Mouse (Mus musculus): ENCODE results near the gene Ppp1r35.

The Ppp1r35 gene

DNA sequence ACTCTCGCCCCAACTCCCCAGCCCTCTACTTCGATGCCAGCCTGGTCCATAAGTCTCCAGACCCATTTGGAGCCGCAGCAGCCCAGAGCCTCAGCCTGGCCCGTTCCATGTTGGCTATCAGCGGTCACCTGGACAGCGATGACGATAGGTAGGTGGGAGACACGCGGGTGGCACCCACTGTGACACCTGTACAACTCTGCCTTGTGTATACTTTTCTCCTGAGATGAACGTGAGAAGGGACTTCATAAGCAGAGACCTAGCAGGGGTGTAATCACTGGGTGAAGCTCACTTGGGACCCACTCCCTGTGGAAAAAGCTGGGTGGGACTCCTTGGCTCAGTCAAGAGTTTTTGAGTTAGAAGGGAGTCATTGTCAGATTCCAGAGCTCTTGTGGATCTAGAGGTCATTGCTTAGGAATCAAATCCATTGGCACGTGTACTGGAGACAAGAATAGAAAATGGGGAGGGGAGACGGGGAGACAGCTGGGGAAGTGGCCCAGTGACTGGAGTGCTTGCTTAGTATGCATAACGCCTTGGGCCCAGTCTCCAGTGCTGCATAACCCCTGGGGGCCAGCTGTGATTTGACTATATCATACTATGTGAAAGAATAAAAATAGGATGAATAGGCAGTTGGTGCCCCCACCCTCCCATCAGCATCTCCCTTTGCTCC is 27.3 kb upstream of the Ppp1r35 start:
- DNase-seq (ENCODE audit: low spot score): no peak

DNA sequence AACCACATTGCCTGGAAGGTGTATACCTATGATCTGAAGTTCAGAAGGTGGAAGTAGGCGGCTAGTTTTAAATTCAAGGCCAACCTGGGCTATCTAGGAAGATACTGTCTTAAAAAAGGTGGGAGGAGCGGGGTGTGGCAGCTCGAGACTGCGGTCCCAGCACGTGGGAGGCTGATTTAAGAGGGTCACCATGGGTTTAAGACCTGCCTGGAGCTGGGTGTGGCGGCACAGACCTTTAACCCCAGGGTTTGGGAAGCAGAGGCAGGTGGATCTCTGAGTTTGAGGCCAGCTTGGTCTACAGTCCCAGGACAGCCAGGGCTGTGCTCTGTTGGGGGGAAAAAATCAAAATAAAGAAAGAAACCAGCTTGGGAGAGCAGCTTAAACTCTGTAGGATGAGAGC is 26.7 kb upstream of the Ppp1r35 start:
- no peak for DNase-seq (ENCODE audit: low spot score)

DNA sequence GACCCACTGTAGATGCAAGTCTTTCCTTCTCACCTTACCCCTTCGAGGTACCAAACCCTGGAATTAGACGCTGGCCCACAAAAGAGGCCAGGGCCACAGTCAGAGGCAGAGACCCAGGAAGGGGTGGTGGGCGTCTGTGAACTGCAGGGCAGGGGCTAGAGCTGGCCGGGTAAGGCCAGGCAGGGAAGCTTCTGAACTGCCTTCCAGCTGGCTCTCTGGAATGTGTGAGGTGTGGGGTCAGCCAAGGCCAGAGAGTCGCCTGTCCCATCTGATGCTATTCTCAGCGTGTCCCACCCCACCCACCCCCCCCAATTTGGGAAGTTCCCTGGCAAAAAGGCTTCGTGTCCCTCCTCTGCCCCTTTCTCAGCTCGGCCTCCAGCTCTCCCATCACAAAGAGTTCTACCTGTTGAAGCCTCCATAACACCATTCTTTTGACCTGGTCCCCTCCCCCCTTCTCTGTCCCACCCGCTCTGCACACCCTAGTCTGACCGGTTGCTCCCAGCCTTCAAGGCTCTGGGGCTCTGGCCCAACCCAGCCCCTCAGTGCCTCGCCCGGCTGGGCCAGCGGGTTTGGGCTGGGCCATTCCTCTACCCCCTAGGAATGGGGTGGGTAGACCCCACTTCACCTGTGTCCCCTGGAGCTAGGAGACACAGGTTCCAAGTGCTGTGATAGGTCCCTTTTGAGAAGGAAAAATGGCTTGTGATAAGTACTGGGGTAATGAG is 25.4 kb upstream of the Ppp1r35 start:
- no peak for DNase-seq (ENCODE audit: low spot score)

DNA sequence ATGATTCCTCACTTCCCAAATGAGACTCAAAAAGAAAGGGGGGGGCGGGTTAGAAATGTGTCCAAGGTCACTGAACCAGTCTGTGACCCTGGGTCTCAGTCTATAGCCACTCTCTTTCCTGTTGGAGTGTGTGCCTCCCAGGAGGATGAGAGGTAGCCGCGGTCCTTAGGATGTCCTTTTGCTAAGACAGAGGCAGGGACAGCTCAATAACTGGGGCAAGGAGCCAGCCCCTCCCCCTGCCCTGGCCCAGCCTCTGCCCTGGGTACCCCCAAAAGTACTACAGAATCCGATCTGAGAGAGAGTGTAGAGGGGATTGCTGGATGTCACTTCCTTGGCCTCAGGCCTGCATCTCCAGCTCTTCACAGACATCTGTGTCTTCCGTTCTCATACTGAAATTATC is 23.2 kb upstream of the Ppp1r35 start:
- no peak for DNase-seq (ENCODE audit: low spot score)

DNA sequence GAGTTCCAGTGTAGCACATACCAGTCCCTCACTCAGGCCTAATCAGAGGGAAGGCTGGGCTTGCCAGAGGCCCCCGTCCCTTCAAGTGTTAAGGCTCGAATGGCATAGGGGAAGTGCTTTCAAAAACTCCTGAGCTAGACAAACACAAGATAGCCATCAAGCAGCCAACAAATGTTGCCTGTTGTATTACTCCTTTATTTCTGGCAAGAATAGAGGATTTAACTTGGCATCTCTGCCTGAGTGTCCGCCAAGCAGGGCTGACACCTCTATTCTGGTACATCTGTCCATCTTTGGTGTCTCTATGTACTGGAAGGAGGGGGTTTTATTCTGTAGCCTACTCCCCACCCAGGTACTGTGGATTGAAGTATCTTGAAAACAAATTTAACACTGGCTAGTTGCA is 22.5 kb upstream of the Ppp1r35 start:
- no peak for DNase-seq (ENCODE audit: low spot score)

DNA sequence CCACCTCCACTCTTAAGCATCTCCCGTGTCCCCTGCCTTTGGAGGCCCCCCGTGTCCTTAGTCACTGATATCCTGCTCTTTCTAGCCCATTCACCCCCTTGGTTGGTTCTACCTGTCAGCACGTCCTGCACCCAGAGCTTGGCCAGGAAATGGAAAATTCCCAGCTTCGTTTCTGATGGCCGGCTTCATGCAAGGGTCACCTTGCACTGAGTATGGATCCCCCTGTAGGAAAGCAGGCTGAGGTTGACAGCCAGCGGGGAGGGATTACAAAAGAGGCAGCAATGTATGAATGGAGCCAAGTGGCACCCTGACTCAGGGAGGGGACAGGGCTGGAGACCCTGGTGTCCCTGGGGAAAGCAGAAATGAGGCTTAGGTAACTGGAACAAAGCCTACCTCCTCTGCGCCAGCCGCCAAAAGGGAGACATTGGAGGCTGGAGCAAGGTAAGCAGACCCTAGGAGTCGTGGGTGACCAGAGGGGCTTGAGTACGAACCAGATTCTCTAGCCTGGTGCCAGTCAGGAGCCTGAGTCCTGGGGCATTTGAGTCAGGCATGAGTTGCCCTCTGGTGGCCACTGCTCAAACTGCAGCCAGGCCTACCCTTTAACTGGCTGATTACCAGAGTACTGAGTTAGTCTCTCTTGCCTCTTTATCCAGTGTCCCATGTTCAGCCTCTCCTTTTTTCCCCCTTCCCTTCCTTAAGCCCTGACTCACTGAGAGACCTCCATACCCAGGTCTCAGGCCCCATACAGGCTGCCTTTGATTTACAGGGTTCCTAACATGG is 21.6 kb upstream of the Ppp1r35 start:
- DNase-seq (ENCODE audit: low spot score): peak; percentile 84

DNA sequence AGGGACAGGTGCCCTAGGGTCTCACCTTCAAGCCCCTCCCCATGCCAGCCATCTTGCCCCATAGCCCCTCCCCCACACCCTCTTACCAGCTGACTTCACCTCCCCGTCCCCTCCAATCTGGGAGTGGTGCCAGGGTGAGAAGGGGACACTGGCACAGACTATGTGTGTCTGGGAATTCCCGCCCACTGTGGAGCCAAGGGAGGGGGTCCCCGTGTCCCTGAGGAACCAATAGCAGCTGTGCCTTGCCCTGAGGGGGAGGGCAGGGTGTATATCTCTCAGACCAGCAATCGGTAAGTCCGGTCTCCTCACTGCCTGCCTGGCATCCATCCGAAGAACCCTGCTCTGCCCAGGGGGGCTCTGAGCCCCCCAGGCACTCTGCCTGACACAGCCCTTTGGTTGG is 20.8 kb upstream of the Ppp1r35 start:
- no peak for DNase-seq (ENCODE audit: low spot score)

DNA sequence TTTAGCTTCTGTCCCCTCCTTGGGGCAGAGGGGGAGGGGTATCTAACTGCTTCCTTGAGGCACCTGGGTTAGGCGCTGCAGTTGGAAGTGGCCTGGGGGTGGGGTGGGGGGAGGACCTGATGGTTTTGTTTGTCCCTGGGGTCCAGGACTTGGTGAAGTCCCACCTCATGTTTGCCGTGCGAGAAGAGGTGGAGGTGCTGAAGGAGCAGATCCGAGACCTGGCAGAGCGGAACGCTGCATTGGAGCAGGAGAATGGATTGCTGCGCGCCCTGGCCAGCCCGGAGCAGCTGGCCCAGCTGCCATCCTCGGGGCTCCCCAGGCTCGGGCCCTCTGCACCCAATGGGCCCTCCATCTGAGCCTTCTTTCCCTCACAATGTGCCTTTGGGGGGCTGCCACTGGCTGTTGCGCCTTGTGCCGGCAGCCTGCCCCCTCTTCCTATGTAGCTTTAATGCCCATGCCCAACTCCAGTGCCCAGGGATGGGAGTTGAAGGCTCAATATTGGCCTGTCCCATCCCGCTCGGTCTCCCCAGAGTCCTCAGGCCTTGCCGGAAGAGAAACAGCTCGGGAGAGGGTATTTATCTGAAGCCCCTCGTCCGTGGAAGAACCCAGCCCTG is 19.6 kb upstream of the Ppp1r35 start:
- DNase-seq (ENCODE audit: low spot score): no peak

DNA sequence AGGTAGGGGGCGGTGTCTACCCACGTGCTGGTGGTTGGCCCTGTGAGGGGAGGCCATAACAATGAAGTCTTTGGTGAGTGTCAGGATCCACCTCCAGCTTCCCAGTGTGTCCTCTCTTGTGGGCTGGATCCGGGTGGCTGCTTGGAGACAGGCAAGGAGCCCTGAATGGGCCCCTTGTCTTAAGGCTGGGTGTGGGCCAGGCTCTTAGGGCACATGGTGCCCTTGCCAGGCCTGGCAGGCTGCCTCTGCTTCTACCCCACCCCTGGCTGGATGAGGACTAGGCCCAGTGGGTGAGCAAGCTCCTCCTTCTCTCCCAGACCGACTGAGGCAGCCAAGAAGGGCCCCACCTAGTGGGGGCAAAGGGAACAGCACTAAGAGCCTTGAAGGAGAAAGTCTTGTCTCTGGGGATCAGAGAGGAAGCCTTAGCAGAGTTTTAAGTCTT is 18.7 kb upstream of the Ppp1r35 start:
- DNase-seq (ENCODE audit: low spot score): peak; percentile 84

DNA sequence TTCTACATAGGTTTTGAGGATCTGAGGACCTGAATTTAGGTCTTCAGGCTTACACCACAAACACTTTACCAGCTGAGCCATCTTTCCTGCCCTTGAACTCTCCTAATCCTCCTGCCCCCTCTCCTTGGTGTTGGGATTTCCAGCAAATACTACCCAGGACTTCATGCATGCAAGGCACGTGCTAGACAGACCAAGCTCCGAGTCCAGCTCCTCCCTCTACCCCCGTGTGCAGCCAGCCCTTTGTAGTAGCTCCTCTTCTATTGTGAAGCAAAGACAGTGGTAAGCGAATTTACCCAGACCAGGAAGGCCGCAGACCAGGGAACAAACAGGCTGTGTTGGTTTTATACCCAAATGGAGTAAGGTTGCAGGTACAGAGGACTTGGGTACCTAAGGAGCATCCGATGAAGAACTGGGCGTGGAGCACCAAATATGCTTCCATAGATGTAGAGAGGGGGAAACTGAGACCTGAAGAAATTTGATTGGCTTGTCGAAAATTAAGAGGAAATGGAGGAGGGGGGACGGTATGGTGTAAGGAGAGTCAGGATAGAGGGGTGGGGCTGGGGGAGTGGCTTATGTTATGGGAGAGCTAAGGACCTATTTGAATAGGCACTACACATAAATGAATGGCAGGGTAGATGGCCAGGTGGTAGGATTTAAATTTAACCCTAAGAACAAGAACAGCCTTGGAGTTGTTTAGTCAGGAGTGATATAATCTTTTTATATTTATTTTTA is 13.9 kb upstream of the Ppp1r35 start:
- no peak for DNase-seq (ENCODE audit: low spot score)

DNA sequence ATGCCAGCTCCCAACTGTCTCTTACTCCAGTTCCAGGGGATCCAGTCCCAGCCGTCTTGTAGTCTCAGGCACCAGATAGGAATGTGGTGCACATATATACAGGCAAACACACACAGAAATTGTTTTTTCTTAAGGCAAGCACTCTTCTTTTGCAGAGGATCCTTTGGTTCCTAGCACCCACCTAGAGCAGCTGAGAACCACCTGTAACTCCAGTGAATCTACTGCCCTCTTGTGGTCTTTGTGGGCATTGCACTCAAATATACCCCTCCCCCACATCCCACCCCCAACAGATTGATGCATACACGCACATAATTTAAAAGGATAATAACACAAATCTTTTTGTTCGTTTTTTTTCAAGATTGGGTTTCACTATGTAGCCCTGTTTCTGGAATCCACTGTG is 12.4 kb upstream of the Ppp1r35 start:
- DNase-seq (ENCODE audit: low spot score): no peak

DNA sequence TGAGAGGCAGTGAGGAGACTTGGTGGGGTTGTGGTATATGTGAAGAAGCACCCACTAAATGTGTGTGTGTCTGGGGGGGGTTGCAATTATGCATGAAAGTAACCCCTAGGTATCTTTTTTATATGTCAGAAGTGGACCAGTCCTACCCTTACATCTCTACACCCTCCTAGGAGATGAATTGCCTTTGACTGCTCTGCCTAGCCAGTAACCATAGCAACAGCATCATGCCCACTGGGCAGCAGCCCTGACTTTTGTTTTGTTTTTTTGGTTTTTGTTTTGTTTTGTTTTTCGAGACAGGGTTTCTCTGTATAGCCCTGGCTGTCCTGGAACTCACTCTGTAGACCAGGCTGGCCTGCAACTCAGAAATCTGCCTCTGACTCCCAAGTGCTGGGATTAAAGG is 10.2 kb upstream of the Ppp1r35 start:
- DNase-seq (ENCODE audit: low spot score): no peak

DNA sequence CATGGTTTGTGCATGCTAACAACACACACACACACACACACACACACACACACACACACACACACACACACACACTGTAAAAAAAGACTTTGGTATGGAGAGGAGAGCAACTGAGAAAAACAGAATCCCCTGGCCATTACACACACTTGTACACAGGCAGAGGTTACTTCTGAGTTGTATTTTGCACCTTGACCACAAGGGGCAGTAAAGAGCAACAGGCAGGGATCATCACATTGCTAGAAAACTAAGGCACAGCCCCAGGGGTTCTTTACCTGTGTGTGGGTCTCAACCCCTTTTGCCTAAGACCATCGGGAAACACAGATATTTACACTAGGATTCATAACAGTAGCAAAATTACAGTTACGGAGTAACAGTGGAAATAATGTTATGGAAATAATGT is 7.9 kb upstream of the Ppp1r35 start:
- peak; percentile 78 for DNase-seq (ENCODE audit: low spot score)

DNA sequence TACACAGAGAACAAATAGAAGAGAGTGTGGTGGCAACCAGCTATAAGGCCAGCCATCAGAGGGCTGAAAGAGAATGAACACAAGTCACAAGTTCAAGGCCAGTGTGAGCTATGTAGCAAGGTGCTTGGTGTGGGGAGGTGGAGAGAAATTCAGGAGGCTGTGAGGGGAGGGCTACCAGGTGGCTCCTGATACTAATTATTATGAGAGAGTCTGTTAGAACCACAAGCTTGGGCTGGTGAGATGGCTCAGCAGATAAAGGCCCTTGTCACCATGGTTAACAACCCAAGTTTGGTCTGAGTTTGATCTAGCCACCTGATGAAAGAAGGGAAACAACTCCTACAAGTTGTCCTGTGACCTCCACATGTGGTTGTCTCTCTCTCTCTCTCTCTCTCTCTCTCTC is 5.9 kb upstream of the Ppp1r35 start:
- DNase-seq (ENCODE audit: low spot score): no peak

DNA sequence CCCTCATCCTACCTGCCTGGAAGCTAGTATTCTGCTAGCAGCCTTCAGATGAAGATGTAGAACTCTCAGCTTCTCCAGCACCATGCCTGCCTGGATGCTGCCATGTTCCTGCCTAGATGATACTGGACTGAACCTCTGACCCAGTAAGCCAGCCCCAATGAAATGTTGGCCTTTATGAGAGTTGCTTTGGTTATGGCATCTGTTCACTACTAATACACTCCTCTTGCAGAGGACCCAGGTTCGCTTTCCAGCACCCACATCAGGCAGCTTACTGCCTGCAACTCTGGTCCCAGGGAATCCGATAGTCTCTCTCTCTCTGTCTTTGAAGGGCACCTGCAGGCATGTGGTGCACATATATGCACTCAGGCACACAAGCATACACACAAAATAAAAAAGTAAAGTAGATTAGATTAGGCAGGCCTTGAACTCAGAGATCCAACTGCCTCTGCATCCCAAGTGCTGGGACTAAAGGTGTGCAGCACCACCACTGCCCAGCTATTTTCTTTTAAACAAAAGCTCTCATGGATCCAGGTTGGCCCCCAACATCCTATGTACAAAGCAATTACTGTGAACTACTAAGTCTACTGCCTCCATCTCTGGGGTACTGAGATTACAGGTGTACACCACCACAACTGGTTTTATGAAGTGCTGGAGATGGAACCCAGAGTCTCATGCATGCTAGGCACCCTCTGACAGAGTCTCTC is 2.9 kb upstream of the Ppp1r35 start:
- DNase-seq (ENCODE audit: low spot score): no peak

DNA sequence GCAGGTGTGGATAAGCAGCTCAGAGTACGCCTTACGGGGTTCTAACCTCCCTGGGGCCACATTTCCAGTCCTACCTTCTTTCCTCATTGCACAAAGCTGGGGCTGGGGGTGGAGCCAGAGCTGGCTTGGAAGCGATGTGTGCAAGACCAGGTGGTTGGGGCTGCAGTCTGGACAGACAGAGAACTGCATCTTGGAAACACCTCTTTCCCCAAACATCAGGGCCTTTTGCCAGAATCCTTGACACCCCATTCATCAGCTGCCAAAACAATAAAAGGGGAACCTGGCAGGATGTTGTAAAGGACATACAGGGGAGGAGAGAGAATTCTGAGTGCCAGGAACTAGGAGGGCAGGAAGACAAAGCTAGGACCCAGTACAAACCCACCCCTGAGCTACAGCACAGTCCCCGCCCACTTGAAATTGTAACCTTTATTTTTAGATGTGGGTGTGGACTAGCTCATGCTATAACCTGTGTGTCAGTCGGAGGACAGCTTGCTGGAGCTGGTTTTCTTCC is 2.2 kb upstream of the Ppp1r35 start:
- DNase-seq (ENCODE audit: low spot score): no peak

DNA sequence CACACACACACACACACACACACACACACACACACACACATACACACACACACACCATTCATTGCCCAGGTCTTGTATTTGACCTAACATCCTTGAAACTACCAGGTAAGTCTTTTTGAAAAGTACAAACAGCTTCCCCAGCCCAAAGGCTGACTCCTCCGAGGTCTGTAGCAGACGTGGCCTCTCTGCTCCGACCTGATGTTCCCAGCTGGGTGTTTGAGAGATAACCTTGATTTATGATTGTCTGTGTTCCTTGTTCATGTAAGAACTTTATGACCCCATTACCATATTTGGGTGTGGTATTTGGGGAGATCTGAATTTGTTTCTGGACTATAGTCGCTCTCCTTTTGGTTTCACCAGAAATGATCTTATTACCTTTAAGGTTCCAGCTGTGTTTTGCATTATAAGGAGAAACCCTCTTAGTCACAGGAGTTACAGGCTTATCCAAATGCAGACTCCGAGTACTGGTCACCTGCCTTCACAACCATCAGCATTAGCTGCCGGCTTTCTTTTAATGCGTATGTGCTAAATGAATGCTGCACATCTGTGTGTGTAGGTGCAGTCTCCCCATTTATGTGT is 1.3 kb upstream of the Ppp1r35 start:
- no peak for DNase-seq (ENCODE audit: low spot score)

DNA sequence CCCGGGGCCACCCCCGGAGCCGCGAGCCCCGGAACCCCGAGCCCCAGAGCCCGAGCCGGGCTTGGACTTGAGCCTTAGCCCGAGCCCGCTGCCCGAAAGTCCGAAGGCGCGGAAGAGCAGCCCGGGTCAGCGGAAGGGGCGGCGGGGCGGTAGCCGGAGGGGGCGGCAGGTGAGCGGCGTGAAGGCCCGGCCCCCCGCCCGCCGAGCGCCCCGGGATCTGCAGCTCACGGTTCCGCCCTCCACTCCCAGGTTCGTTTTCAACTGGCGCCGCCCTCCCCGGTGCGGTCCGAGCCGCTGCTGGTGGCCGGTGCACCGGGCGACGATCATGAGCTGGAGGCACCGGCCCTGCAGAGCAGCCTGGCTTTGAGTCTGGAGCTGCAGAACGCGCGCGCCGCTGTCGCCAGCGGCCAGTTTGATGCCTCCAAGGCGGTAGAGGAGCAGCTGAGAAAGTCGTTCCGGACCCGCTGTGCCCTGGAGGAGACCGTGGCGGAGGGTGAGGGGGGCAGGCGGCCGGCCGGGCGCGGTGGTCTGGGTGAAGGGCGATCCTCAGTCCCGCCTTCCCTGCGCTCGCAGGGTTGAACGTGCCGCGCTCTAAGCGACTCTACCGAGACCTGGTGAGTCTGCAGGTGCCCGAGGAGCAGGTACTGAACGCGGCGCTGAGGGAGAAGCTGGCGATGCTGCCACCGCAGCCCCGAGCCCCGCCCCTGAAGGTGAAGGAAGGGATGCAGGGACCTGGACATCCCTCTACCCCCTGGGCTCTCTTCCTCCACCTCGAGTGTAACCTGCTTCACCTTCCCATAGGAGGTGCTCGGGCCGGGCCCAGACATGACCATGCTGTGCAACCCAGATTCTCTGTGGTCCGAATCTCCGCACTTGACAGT is 644 bp downstream of the Ppp1r35 start:
- no peak for DNase-seq (ENCODE audit: low spot score)

DNA sequence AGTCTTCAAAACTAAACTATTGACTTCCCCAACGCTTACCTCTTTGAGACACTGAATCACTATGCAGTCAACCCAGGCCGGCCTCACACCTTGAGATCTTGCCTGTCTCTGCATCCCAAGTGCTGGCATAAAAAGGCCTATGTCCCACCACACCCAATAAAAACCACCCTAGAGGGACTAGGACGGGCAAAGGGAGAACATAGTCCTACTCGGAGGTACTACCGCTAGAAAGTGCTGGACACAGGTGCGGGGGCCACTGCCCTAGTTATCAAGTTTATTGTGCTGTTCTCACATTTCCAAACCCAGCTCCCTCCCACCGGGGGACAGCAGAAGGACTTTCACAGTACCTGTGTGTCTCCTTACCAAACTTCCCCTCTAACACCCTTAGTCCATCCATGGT is 3.0 kb downstream of the Ppp1r35 start:
- DNase-seq (ENCODE audit: low spot score): no peak
